Mouse (Mus musculus): ENCODE data around the gene Aox2.

Aox2 gene

GRCm38 (mm10) chr1:58401396-58401795 is 123.3 kb downstream of the Aox2 start:
- no peak for DNase-seq (ENCODE audit: extremely low spot score, low spot score)

DNA sequence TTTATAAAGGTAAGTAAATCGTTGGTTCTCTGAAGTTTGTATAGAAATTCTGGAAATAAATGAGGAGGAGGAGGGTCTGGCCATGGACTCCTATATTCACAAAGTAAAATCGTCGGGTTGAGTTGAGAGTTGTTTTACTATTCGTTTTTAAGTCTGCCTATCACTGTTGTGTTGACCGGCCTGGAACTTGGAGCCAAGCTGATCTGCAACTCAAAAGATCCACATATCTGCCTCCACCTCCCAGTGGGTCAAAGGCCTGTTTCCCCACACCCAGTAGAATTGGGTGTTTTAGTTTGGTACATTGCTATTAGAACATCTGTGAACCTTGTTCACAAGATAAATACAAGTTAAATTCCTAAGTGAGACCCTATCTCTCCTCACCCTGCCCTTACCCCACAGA is 125.6 kb downstream of the Aox2 start:
- DNase-seq (ENCODE audit: extremely low spot score, low spot score) = no peak

GRCm38 (mm10) chr1:58407321-58407720 is 129.2 kb downstream of the Aox2 start:
- DNase-seq (ENCODE audit: extremely low spot score, low spot score) = no peak

GRCm38 (mm10) chr1:58408141-58408540 is 130.0 kb downstream of the Aox2 start:
- DNase-seq (ENCODE audit: extremely low spot score, low spot score) = no peak

- no peak for DNase-seq (ENCODE audit: extremely low spot score, low spot score)
These were observed 131.5 kb downstream of the Aox2 start for GRCm38 (mm10) chr1:58409553-58410197.

- DNase-seq (ENCODE audit: extremely low spot score, low spot score) = no peak
These were observed 132.1 kb downstream of the Aox2 start for GRCm38 (mm10) chr1:58410198-58410588.

- DNase-seq (ENCODE audit: extremely low spot score, low spot score) = no peak
These were observed 132.7 kb downstream of the Aox2 start for GRCm38 (mm10) chr1:58410776-58411175.

DNA sequence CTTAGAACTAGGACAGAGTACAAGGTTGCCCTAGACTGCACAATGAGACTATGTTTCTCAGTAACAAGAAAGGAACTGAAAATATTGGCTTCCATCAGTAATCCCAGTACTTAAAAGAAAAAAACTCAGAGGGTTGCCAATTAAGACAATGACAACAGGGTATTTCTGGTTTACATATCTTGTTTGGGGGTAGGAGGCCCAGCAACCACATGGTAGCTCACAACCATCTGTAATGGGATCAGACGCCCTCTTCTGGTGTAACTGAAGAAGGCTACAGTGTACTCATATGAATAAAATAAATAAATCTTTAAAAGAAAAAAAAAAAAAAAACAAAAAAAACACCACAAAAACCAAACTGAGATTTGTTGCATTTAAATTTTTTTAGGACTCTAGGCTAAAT is 137.3 kb downstream of the Aox2 start:
- no peak for DNase-seq (ENCODE audit: extremely low spot score, low spot score)

GRCm38 (mm10) chr1:58416048-58416447 is 137.9 kb downstream of the Aox2 start:
- no peak for DNase-seq (ENCODE audit: extremely low spot score, low spot score)

GRCm38 (mm10) chr1:58420032-58420431 is 141.9 kb downstream of the Aox2 start:
- DNase-seq (ENCODE audit: extremely low spot score, low spot score) = no peak

DNA sequence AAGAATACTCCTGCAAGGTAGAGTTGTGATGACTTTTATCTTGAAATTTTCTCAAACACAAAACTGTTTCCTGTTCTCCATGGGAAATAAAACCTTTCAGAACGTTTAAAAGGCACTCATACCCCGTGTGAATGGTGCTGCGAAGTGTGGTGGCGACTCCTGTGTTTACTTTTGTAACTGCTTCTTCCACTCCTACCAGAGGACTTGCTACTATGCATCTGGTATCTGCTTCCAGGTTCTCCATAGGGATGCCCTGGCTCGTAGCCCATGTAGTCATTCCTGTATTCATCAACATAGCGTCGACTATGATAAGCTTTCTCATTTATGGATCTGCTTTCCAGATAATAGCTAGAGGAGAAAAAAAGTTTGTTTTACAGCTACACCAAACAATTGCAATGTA is 142.8 kb downstream of the Aox2 start:
- DNase-seq (ENCODE audit: extremely low spot score, low spot score) = no peak

DNA sequence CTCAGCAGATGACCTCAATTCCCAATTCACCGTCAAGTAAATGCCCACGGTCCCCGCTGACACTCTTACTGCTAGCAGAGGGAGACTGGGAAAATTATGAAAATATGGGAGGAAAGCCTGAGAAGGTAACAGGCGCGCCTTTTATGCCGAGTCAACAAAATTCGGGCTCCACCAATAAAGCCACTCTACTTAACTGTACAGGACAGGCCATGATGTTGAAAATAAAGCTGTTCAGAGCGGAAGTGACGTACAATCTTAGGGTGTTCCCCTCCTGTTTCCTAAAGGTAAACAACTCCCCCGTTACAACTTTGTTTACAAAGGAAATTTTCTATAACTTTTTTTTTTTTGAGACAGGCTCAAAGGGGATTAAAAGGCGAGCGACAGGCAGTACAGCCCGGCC is 144.8 kb downstream of the Aox2 start:
- DNase-seq (ENCODE audit: extremely low spot score, low spot score) = no peak

DNA sequence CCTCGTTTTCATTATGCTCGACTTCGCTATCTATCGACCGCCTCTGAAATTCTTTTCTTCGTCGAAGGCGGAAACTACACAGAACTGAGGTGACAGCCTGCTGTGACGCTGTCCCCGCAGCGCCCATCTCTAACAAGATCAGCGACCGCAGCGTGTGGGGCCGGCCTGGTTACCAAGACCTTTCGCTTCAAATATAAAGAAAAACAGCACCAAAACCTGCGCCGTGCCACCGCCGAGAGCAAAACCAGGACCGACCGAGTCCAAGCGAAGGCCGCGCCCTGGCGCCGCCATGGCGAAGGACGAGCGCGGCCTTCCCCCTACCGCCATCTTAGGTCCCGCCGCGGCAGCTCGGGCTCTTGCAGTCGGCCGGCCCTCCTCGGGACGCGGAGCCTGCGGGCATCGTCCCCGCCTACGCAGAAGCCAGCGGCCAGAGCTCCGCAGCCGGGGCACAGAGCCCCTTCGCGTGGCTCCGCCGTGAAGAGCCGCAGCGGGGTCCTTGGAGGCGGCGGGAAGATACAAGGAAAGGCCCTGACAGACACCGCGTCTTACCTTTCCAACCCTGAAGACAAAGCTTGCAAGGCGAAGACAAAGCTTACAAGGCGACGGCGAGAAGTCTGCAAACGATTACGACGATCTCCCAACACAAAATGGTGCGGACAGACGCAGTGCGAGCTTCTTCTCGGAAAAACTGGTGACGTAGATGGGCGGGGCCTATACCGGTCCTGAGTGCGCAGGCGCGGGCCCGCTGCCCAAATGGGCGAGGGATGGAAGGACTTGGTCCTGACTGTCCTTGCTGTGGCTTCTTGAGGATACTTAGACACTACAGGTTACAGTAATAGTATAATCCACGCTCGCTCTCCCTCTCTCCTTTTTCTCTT is 145.5 kb downstream of the Aox2 start, which contains the start of gene Clk1:
Gene Clk1 (minus strand): TSS at position 696 of the 878 bp plus-strand sequence.
- DNase-seq (ENCODE audit: extremely low spot score, low spot score) = peak; percentile 94

DNA sequence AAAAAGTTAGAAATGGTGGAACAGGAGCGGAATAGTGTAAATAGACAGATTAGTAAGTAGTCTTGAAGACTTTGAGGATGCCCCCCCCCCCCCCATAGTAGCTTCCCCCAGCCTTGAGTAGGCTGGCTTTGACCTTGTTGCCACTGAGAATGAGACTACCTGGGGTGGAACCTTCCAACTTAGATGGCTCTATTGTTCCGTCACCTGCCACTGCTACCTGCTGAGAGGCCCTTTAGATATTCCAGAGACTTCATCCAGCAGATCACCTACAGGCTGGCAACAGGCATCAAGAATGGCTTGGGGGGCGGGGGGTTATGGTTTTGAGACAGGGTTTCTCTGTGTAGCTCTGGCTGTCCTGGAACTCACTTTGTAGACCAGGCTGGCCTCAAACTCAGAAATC is 146.4 kb downstream of the Aox2 start:
- DNase-seq (ENCODE audit: extremely low spot score, low spot score) = no peak
